Mouse (Mus musculus) cerebellum, adult 18-20 months (tissue): Measurements from ENCODE around the gene Hes3.

Experiments used
- DNase-seq, 2 experiments: peaks; one replicate each; pipeline ENCODE4 v3.0.0; 2021

Hes3 gene

GRCm38 (mm10) chr4:152304685-152305084 is 13.2 kb upstream of the Hes3 start:
- no peak for DNase-seq

- DNase-seq: no peak
Measured at GRCm38 (mm10) chr4:152303172-152303571, 11.7 kb upstream of the Hes3 start.

- DNase-seq: no peak
Measured at GRCm38 (mm10) chr4:152302012-152302411, 10.6 kb upstream of the Hes3 start.

- peak in 1 of 2 experiments; percentile 21 for DNase-seq
Measured at GRCm38 (mm10) chr4:152300375-152300774, 8.9 kb upstream of the Hes3 start.

- no peak for DNase-seq
Measured at GRCm38 (mm10) chr4:152298836-152299235, 7.4 kb upstream of the Hes3 start.

GRCm38 (mm10) chr4:152296874-152297861 is 5.7 kb upstream of the Hes3 start, which contains the start of gene Icmt:
Gene Icmt (plus strand): TSS chr4:152297227.
- DNase-seq: peak; percentile 99 to 100

- DNase-seq: no peak
Measured at GRCm38 (mm10) chr4:152296371-152296770, 4.9 kb upstream of the Hes3 start.

GRCm38 (mm10) chr4:152295916-152296315 is 4.5 kb upstream of the Hes3 start:
- no peak for DNase-seq

GRCm38 (mm10) chr4:152294188-152294929 is 2.9 kb upstream of the Hes3 start:
- DNase-seq: no peak

- DNase-seq: no peak
Measured at GRCm38 (mm10) chr4:152292102-152292765, 772 bp upstream of the Hes3 start.

- DNase-seq: no peak
Measured at GRCm38 (mm10) chr4:152290991-152291390, 471 bp downstream of the Hes3 start.

GRCm38 (mm10) chr4:152290385-152290784 is 1.1 kb downstream of the Hes3 start:
- peak in 1 of 2 experiments; percentile 17 for DNase-seq

GRCm38 (mm10) chr4:152288398-152288945 is 3.0 kb downstream of the Hes3 start:
- DNase-seq: no peak

GRCm38 (mm10) chr4:152287317-152288120 is 3.9 kb downstream of the Hes3 start:
- DNase-seq: no peak

- peak in 1 of 2 experiments; percentile 48 for DNase-seq
Measured at GRCm38 (mm10) chr4:152286887-152287286, 4.6 kb downstream of the Hes3 start.

GRCm38 (mm10) chr4:152286183-152286582 is 5.3 kb downstream of the Hes3 start:
- peak in 1 of 2 experiments; percentile 45 for DNase-seq

- peak; percentile 86 to 88 for DNase-seq
Measured at GRCm38 (mm10) chr4:152285505-152285904, 6.0 kb downstream of the Hes3 start.

GRCm38 (mm10) chr4:152283186-152283950 is 8.1 kb downstream of the Hes3 start:
- DNase-seq: peak; percentile 81 to 90

- no peak for DNase-seq
Measured at GRCm38 (mm10) chr4:152282721-152283120, 8.7 kb downstream of the Hes3 start.

GRCm38 (mm10) chr4:152281601-152282000 is 9.9 kb downstream of the Hes3 start:
- no peak for DNase-seq

- no peak for DNase-seq
Measured at GRCm38 (mm10) chr4:152278986-152279385, 12.5 kb downstream of the Hes3 start.
